Mouse (Mus musculus): Measurements from ENCODE around the gene Ddb1. TPM values are rescaled to one million over a fixed set of nuclear protein-coding genes. Genes with fewer than 3 reads are reported as not detected.

Ddb1 gene
- polyA plus RNA-seq, 1 experiment: 2.8 TPM

GRCm38 (mm10) chr19:10640589-10641378, 35.7 kb downstream of the Ddb1 start:
- H3K27me3 ChIP-seq (ENCODE audit: control insufficient read depth): no peaks in the 10 kb centered on the region
- no peak overlapping the region for H3K4me3 ChIP-seq (replicated peaks)
- peaks cover 24% of the 10 kb centered on the region for H3K36me3 ChIP-seq (ENCODE audit: control insufficient read depth)
- H3K4me1 ChIP-seq (ENCODE audit: control insufficient read depth): peaks cover 73% of the 10 kb centered on the region
- H3K9me3 ChIP-seq (ENCODE audit: control insufficient read depth, low read length): no peaks in the 10 kb centered on the region
- TF ChIP-seq GATA1 (IDR thresholded peaks at IDR 0.05; ENCODE audit: low read length): no peak
- TF ChIP-seq TAL1 (IDR thresholded peaks at IDR 0.05; ENCODE audit: low read length): no peak

DNA sequence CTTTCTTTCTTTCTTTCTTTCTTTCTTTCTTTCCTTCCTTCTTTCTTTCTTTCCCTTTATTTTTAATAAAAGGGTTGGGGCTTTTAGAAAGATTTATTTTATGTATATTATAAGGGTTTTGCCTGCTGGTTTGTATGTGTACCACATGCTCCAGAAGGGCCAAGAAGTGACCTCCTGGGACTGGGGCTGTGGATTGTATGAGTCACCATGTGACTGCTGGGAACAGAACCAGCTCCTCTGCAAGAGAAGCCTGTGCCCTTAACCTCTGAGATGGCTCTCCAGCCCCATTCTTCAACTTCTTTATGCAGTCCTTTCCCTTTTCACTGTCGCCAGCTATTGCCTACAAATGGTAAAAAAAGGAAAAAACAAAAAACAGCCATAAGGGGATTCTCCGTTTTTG, 40.5 kb downstream of the Ddb1 start:
- peaks cover 16% of the 10 kb centered on the region for H3K27me3 ChIP-seq (ENCODE audit: control insufficient read depth)
- H3K4me1 ChIP-seq (ENCODE audit: control insufficient read depth): peaks cover 37% of the 10 kb centered on the region
- no peak overlapping the region for H3K4me3 ChIP-seq (replicated peaks)
- H3K9me3 ChIP-seq (ENCODE audit: control insufficient read depth, low read length): no peaks in the 10 kb centered on the region
- peaks cover 34% of the 10 kb centered on the region for H3K36me3 ChIP-seq (ENCODE audit: control insufficient read depth)
- TF ChIP-seq TAL1 (IDR thresholded peaks at IDR 0.05; ENCODE audit: low read length): no peak
- TF ChIP-seq GATA1 (IDR thresholded peaks at IDR 0.05; ENCODE audit: low read length): no peak

GRCm38 (mm10) chr19:10648156-10648555, 43.0 kb downstream of the Ddb1 start:
- H3K27me3 ChIP-seq (ENCODE audit: control insufficient read depth): peaks cover 16% of the 10 kb centered on the region

GRCm38 (mm10) chr19:10656058-10656457, 50.9 kb downstream of the Ddb1 start:
- TF ChIP-seq TAL1 (IDR thresholded peaks at IDR 0.05; ENCODE audit: low read length) (no peak), GATA1 (IDR thresholded peaks at IDR 0.05; ENCODE audit: low read length) (no peak)
- peaks cover 86% of the 10 kb centered on the region for H3K4me1 ChIP-seq (ENCODE audit: control insufficient read depth)
- H3K4me3 ChIP-seq (replicated peaks): no peak overlapping the region
- peaks cover 47% of the 10 kb centered on the region for H3K36me3 ChIP-seq (ENCODE audit: control insufficient read depth)
- H3K27me3 ChIP-seq (ENCODE audit: control insufficient read depth): no peaks in the 10 kb centered on the region
- no peaks in the 10 kb centered on the region for H3K9me3 ChIP-seq (ENCODE audit: control insufficient read depth, low read length)

More at GRCm38 (mm10) chr19:10648156-10648555, 43.0 kb downstream of the Ddb1 start:
- no peak for TF ChIP-seq TAL1 (IDR thresholded peaks at IDR 0.05; ENCODE audit: low read length)
- TF ChIP-seq GATA1 (IDR thresholded peaks at IDR 0.05; ENCODE audit: low read length): no peak
- Histone ChIP-seq H3K9me3 (ENCODE audit: control insufficient read depth, low read length) (no peaks in the 10 kb centered on the region), H3K4me1 (ENCODE audit: control insufficient read depth) (peaks cover 24% of the 10 kb centered on the region), H3K4me3 (replicated peaks) (no peak overlapping the region), H3K36me3 (ENCODE audit: control insufficient read depth) (peaks cover 30% of the 10 kb centered on the region)

- H3K36me3 ChIP-seq (ENCODE audit: control insufficient read depth): peaks cover 52% of the 10 kb centered on the region
- H3K9me3 ChIP-seq (ENCODE audit: control insufficient read depth, low read length): no peaks in the 10 kb centered on the region
- TF ChIP-seq GATA1 (IDR thresholded peaks at IDR 0.05; ENCODE audit: low read length) (no peak), TAL1 (IDR thresholded peaks at IDR 0.05; ENCODE audit: low read length) (no peak)
- H3K4me3 ChIP-seq (replicated peaks): no peak overlapping the region
- no peaks in the 10 kb centered on the region for H3K27me3 ChIP-seq (ENCODE audit: control insufficient read depth)
- peaks cover 94% of the 10 kb centered on the region for H3K4me1 ChIP-seq (ENCODE audit: control insufficient read depth)
These were observed 52.6 kb downstream of the Ddb1 start for GRCm38 (mm10) chr19:10657742-10658141.

GRCm38 (mm10) chr19:10658406-10658805, 53.3 kb downstream of the Ddb1 start:
- no peaks in the 10 kb centered on the region for H3K27me3 ChIP-seq (ENCODE audit: control insufficient read depth)
- H3K36me3 ChIP-seq (ENCODE audit: control insufficient read depth): peaks cover 48% of the 10 kb centered on the region
- H3K4me3 ChIP-seq (replicated peaks): no peak overlapping the region
- no peaks in the 10 kb centered on the region for H3K9me3 ChIP-seq (ENCODE audit: control insufficient read depth, low read length)
- TF ChIP-seq TAL1 (IDR thresholded peaks at IDR 0.05; ENCODE audit: low read length) (no peak), GATA1 (IDR thresholded peaks at IDR 0.05; ENCODE audit: low read length) (no peak)
- peaks cover 95% of the 10 kb centered on the region for H3K4me1 ChIP-seq (ENCODE audit: control insufficient read depth)

GRCm38 (mm10) chr19:10661373-10661772, 56.2 kb downstream of the Ddb1 start:
- Histone ChIP-seq H3K36me3 (ENCODE audit: control insufficient read depth) (peaks cover 40% of the 10 kb centered on the region), H3K9me3 (ENCODE audit: control insufficient read depth, low read length) (no peaks in the 10 kb centered on the region), H3K27me3 (ENCODE audit: control insufficient read depth) (no peaks in the 10 kb centered on the region), H3K4me1 (ENCODE audit: control insufficient read depth) (peaks cover 97% of the 10 kb centered on the region), H3K4me3 (replicated peaks) (peak overlapping the region; percentile 45)
- no peak; the same call in 1 of the 2 replicates for TF ChIP-seq GATA1 (IDR thresholded peaks at IDR 0.05; ENCODE audit: low read length)
- TF ChIP-seq TAL1 (IDR thresholded peaks at IDR 0.05; ENCODE audit: low read length): peak; percentile 86

- H3K27me3 ChIP-seq (ENCODE audit: control insufficient read depth): no peaks in the 10 kb centered on the region
- H3K36me3 ChIP-seq (ENCODE audit: control insufficient read depth): peaks cover 37% of the 10 kb centered on the region
- no peaks in the 10 kb centered on the region for H3K9me3 ChIP-seq (ENCODE audit: control insufficient read depth, low read length)
- H3K4me3 ChIP-seq (replicated peaks): peak overlapping the region; percentile 45
- H3K4me1 ChIP-seq (ENCODE audit: control insufficient read depth): peaks cover 91% of the 10 kb centered on the region
- TF ChIP-seq TAL1 (IDR thresholded peaks at IDR 0.05; ENCODE audit: low read length) (peak; percentile 50), GATA1 (IDR thresholded peaks at IDR 0.05; ENCODE audit: low read length) (peak; percentile 68)
These were observed 56.8 kb downstream of the Ddb1 start for GRCm38 (mm10) chr19:10661919-10662318.

DNA sequence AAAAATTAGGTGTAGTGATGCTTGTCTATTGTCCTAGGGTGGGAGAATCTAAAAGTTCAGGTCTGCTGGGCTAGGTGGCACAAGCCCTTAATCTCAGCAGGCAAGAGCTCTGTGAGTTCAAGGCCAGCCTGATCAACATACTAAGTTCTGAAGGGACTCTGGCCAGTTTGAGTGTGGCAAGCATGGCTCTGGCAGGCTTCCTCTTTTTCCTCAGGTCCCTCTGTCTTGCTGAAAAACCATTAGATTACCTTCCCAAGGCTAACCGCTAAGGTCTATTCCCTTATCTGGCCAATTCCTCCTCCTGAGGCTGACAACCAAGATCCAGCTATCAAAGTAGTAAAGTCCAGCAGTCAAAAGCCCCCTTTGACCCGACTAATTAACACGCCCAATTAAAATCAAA, 57.5 kb downstream of the Ddb1 start:
- Histone ChIP-seq H3K9me3 (ENCODE audit: control insufficient read depth, low read length) (no peaks in the 10 kb centered on the region), H3K36me3 (ENCODE audit: control insufficient read depth) (peaks cover 35% of the 10 kb centered on the region), H3K4me1 (ENCODE audit: control insufficient read depth) (peaks cover 84% of the 10 kb centered on the region), H3K27me3 (ENCODE audit: control insufficient read depth) (no peaks in the 10 kb centered on the region), H3K4me3 (replicated peaks) (no peak overlapping the region)
- TF ChIP-seq GATA1 (IDR thresholded peaks at IDR 0.05; ENCODE audit: low read length) (no peak), TAL1 (IDR thresholded peaks at IDR 0.05; ENCODE audit: low read length) (no peak)

Data from erythroblast, embryonic 14.5 days (primary cell).